Mouse (Mus musculus) kidney, adult 2 months (tissue): ENCODE data around the gene Wdr93. TPM values are rescaled to one million over a fixed set of nuclear protein-coding genes. Genes with fewer than 3 reads are reported as not detected.

Experiments
- DNase-seq: peaks from one replicate; pipeline ENCODE4 v3.0.0; 2021
- H3K27ac ChIP-seq: fragments of 200-500 bp; 2 replicates; pipeline ENCODE4 v1.5.1; 2012; ENCODE audit warnings: low read depth, low read length, control low read depth, inconsistent platforms; ENCODE audit not compliant: insufficient read depth
- H3K27me3 ChIP-seq: fragments of 200-500 bp; replicated peaks from 2 replicates; pipeline ENCODE4 v1.6.1; 2012; ENCODE audit warnings: mild to moderate bottlenecking, moderate library complexity, low read length, inconsistent platforms; ENCODE audit not compliant: control insufficient read depth, insufficient read depth
- H3K36me3 ChIP-seq: fragments of 200-500 bp; 2 replicates; pipeline ENCODE4 v1.6.1; 2012; ENCODE audit warnings: mild to moderate bottlenecking, moderate library complexity, low read length, inconsistent platforms; ENCODE audit not compliant: control insufficient read depth, insufficient read depth
- H3K4me1 ChIP-seq: fragments of 200-500 bp; 2 replicates; pipeline ENCODE4 v1.6.1; 2011; ENCODE audit warnings: low read length; ENCODE audit not compliant: control insufficient read depth, insufficient read depth
- H3K4me3 ChIP-seq: fragments of 200-500 bp; 2 replicates; pipeline ENCODE4 v1.5.1; 2011; ENCODE audit warnings: mild to moderate bottlenecking, low read depth, low read length, control low read depth; ENCODE audit not compliant: insufficient read depth
- CTCF ChIP-seq: fragments of 200-500 bp; conservative IDR thresholded peaks from 2 replicates; pipeline ENCODE4 v1.5.1; 2011; ENCODE audit warnings: low read depth, mild to moderate bottlenecking, control low read depth, low read length, moderate library complexity, mixed read lengths; ENCODE audit not compliant: insufficient read depth, insufficient read length
- POLR2A ChIP-seq: fragments of 200-500 bp; IDR thresholded peaks from one replicate; pipeline ENCODE4 v1.6.1; 2011; ENCODE audit warnings: low read depth, low read length, control low read depth
- WGBS: fragments of 180-500 bp; shearing (Covaris S2); methylation state at CpG from one replicate; pipeline ENCODE4 v1.1.7; 2018; 5-methylcytosine and 5-hydroxymethylcytosine counted together
- polyA plus RNA-seq: library from polyadenylated mRNA; depleted of rRNA; stranded (reverse); fragments of >200 nt; gene quantifications from 2 replicates; pipeline ENCODE4 v1.2.3, GENCODE M21; 2012

Wdr93 gene
- polyA plus RNA-seq, 1 experiment = 1.1 TPM

GRCm38 (mm10) chr7:79747659-79748058 is 4.7 kb downstream of the Wdr93 start:
- Histone ChIP-seq H3K36me3 (no peaks in the 10 kb centered on the region), H3K4me1 (no peaks in the 10 kb centered on the region), H3K27me3 (no peaks in the 10 kb centered on the region), H3K4me3 (no peak overlapping the region), H3K27ac (no peak overlapping the region)
- DNase-seq = no peak
- TF ChIP-seq POLR2A = no peak
- no peak for TF ChIP-seq CTCF
- WGBS = 73% methylated on average over 6 of the region's 6 CpGs

- H3K4me1 ChIP-seq = no peaks in the 10 kb centered on the region
- WGBS = 89% methylated on average over 6 of the region's 6 CpGs
- H3K4me3 ChIP-seq = no peak overlapping the region
- H3K27me3 ChIP-seq = no peaks in the 10 kb centered on the region
- no peak overlapping the region for H3K27ac ChIP-seq
- H3K36me3 ChIP-seq = no peaks in the 10 kb centered on the region
- DNase-seq = no peak
- TF ChIP-seq CTCF (no peak), POLR2A (no peak)
Observed at GRCm38 (mm10) chr7:79749511-79749910, 6.5 kb downstream of the Wdr93 start.

GRCm38 (mm10) chr7:79756334-79756733 is 13.4 kb downstream of the Wdr93 start:
- no peak for DNase-seq
- Histone ChIP-seq H3K27me3 (no peaks in the 10 kb centered on the region), H3K36me3 (no peaks in the 10 kb centered on the region), H3K4me3 (no peak overlapping the region), H3K4me1 (no peaks in the 10 kb centered on the region), H3K27ac (no peak overlapping the region)
- WGBS = 53% methylated on average over 2 of the region's 2 CpGs
- TF ChIP-seq POLR2A (no peak), CTCF (no peak)

GRCm38 (mm10) chr7:79758176-79758575 is 15.2 kb downstream of the Wdr93 start:
- Histone ChIP-seq H3K4me3 (no peak overlapping the region), H3K27me3 (no peaks in the 10 kb centered on the region), H3K4me1 (no peaks in the 10 kb centered on the region), H3K36me3 (no peaks in the 10 kb centered on the region), H3K27ac (no peak overlapping the region)
- DNase-seq = no peak
- 79% methylated on average over 6 of the region's 6 CpGs for WGBS
- no peak for TF ChIP-seq POLR2A
- TF ChIP-seq CTCF = no peak

- H3K4me1 ChIP-seq = no peaks in the 10 kb centered on the region
- TF ChIP-seq CTCF (no peak), POLR2A (no peak)
- no peak for DNase-seq
- no peak overlapping the region for H3K27ac ChIP-seq
- H3K27me3 ChIP-seq = no peaks in the 10 kb centered on the region
- H3K36me3 ChIP-seq = no peaks in the 10 kb centered on the region
- H3K4me3 ChIP-seq = no peak overlapping the region
Observed at GRCm38 (mm10) chr7:79759766-79760165, 16.8 kb downstream of the Wdr93 start.

GRCm38 (mm10) chr7:79761124-79761876 is 18.3 kb downstream of the Wdr93 start:
- Histone ChIP-seq H3K27ac (no peak overlapping the region), H3K27me3 (no peaks in the 10 kb centered on the region), H3K4me3 (no peak overlapping the region), H3K36me3 (no peaks in the 10 kb centered on the region), H3K4me1 (no peaks in the 10 kb centered on the region)
- no peak for DNase-seq
- TF ChIP-seq CTCF (no peak), POLR2A (no peak)
- WGBS = 72% methylated on average over 5 of the region's 5 CpGs

- H3K27me3 ChIP-seq = no peaks in the 10 kb centered on the region
- no peaks in the 10 kb centered on the region for H3K4me1 ChIP-seq
- H3K4me3 ChIP-seq = no peak overlapping the region
- no peak for DNase-seq
- H3K27ac ChIP-seq = no peak overlapping the region
- no peak for TF ChIP-seq POLR2A
- TF ChIP-seq CTCF = no peak
- 75% methylated on average over 8 of the region's 8 CpGs for WGBS
- H3K36me3 ChIP-seq = no peaks in the 10 kb centered on the region
Observed at GRCm38 (mm10) chr7:79762106-79762505, 19.1 kb downstream of the Wdr93 start.
